11 mouse cellular contexts compared by ENCODE assay signal in genomic region chr7:128433213-128433612, GRCm38 (mm10). TPM values are rescaled to one million over a fixed set of nuclear protein-coding genes. Genes with fewer than 3 reads are reported as not detected.
DNase-seq lines count a peak whose midpoint lies in the region; TF ChIP-seq lines count a peak whose summit lies in the region.
"Had no signal": no experiment of that assay in that cellular context is flagged by ENCODE, and none has a peak within 500 bp of the region (broad histone marks: within the 10 kb centered on the region; RNA-seq: fewer than 3 reads in every experiment).

No protein-coding gene starts in this region.

- 54% methylated on average over 1 of the region's 1 CpGs for WGBS in cerebellum, adult 2 months

- no peak for TF ChIP-seq POLR2A in cerebellum, adult 2 months (IDR thresholded peaks at IDR 0.05; ENCODE audit: borderline replicate concordance, insufficient read depth, low read length)

- no peak for DNase-seq in cerebellum, adult 2 months
- DNase-seq in cerebellum, postnatal 36 days, result no peak
- no peak for DNase-seq in left cerebral cortex, adult 2 months (ENCODE audit: extremely low spot score in 1 of 2, low spot score in 2 of 2)
- DNase-seq in left cerebral cortex, postnatal 36 days (ENCODE audit: low spot score in 2 of 2), result no peak
- DNase-seq in thymus, postnatal 0 days (ENCODE audit: low spot score), result peak; percentile 26
- no peak for DNase-seq in thymus, postnatal 10 days (ENCODE audit: low spot score in 2 of 2)
- DNase-seq in ovary, postnatal 36 days (ENCODE audit: low spot score), result no peak
- DNase-seq in yolk sac, embryonic 10.5 days (ENCODE audit: low spot score), result no peak
- DNase-seq: cerebellum, adult 8-10 months; heart, adult 18-20 months; kidney, adult 8-10 months had no signal

- no peaks in the 10 kb centered on the region for H3K4me1 ChIP-seq in cerebellum, adult 2 months (ENCODE audit: control insufficient read depth, insufficient read depth, low read length)

- no peak overlapping the region for H3K4me3 ChIP-seq in cerebellum, adult 2 months (replicated peaks; ENCODE audit: insufficient read depth, low read depth, low read length)
- no peak overlapping the region for H3K4me3 ChIP-seq in left cerebral cortex, adult 2 months

- H3K27me3 ChIP-seq in cerebellum, adult 2 months (ENCODE audit: control insufficient read depth, insufficient read depth, low read length), result no peaks in the 10 kb centered on the region

- no peak overlapping the region for H3K27ac ChIP-seq in cerebellum, adult 2 months (ENCODE audit: insufficient read depth, low read length)
- H3K27ac ChIP-seq in left cerebral cortex, adult 2 months, result no peak overlapping the region

- intact Hi-C loops in left cerebral cortex, adult 2 months (cut with DNase I), result loop anchor here (10.0 kb wide), 1 partner anchor 262 kb away; no protein-coding TSS in a partner anchor
- intact Hi-C loops in left cerebral cortex, postnatal 36 days (cut with DNase I), result loop anchor here (10.0 kb wide), 1 partner anchor 262 kb away; no protein-coding TSS in a partner anchor

- TF ChIP-seq CTCF in cerebellum, adult 2 months (IDR thresholded peaks at IDR 0.05; ENCODE audit: borderline replicate concordance, insufficient read depth, low read depth, low read length), result peak; percentile 28; the same call in 1 of the 2 replicates
- TF ChIP-seq CTCF in left cerebral cortex, adult 2 months (IDR thresholded peaks at IDR 0.05), result peak; percentile 50

RNA-seq across cellular contexts. Expression of gene Rgs10, which starts 14.7 kb away (rescaled TPM):
- polyA plus RNA-seq in cerebellum, adult 2 months (2012; rRNA removed), result 68.2 and 73.0 TPM in 2 replicates
- 10 to 100 TPM; 46.0 to 47.0 TPM for total RNA-seq in left cerebral cortex, adult 2 months (2021)
- total RNA-seq in left cerebral cortex, postnatal 36 days (2021), result 10 to 100 TPM; 47.8 to 50.1 TPM
- 243 and 265 TPM in 2 replicates for polyA plus RNA-seq in thymus, postnatal 0 days (2015; fragmentation: Nextera tagmentation; extraction: Ambion mirVana)

RNA-seq across cellular contexts. Expression of gene Tial1, which starts 28.3 kb away (rescaled TPM):
- 134 and 136 TPM in 2 replicates for polyA plus RNA-seq in cerebellum, adult 2 months (2012; rRNA removed)
- total RNA-seq in left cerebral cortex, adult 2 months (2021), result 100 to 1,000 TPM; 106 to 109 TPM
- total RNA-seq in left cerebral cortex, postnatal 36 days (2021), result 100 to 1,000 TPM in 1 of 2 experiments, 10 to 100 TPM in 1; 79.3 to 119 TPM
- polyA plus RNA-seq in thymus, postnatal 0 days (2015; fragmentation: Nextera tagmentation; extraction: Ambion mirVana), result 26.9 and 27.6 TPM in 2 replicates
